Mouse (Mus musculus) limb, embryonic 14.5 days (tissue): ENCODE results near the gene Col15a1. TPM values are rescaled to one million over a fixed set of nuclear protein-coding genes. Genes with fewer than 3 reads are reported as not detected.
A peak's percentile ranks its signal among the peaks of the same experiment; 100 is the strongest.

Experiments used
- ATAC-seq: fragments of 200-750 bp; cut with Nextera tagmentation; 2 replicates; pipeline ENCODE4 v1.8.0; 2017; ENCODE audit warnings: low read depth, moderate number of reproducible peaks, moderate TSS enrichment; ENCODE audit not compliant: low FRiP score
- DNase-seq: peaks from one replicate; pipeline ENCODE4 v3.0.0-alpha.2; 2015; ENCODE audit warnings: low spot score
- H3K27ac ChIP-seq: fragments of 300-500 bp; sonication (generic); replicated peaks from 2 replicates; pipeline ENCODE4 v1.5.1; 2014; ENCODE audit warnings: low read depth, mild to moderate bottlenecking, low read length, moderate library complexity, mixed read lengths
- H3K27me3 ChIP-seq: fragments of 300-500 bp; sonication (generic); 2 replicates; pipeline ENCODE4 v1.6.1; 2014; ENCODE audit warnings: low read length, mixed read lengths; ENCODE audit not compliant: control insufficient read depth, insufficient read depth
- H3K36me3 ChIP-seq: fragments of 300-500 bp; sonication (generic); 2 replicates; pipeline ENCODE4 v1.6.1; 2014; ENCODE audit warnings: mild to moderate bottlenecking, low read length, moderate library complexity, mixed read lengths; ENCODE audit not compliant: control insufficient read depth, insufficient read depth
- H3K4me1 ChIP-seq: fragments of 300-500 bp; sonication (generic); 2 replicates; pipeline ENCODE4 v1.6.1; 2014; ENCODE audit warnings: antibody characterized with exemption, low read length, mixed read lengths; ENCODE audit not compliant: control insufficient read depth, insufficient read depth
- H3K4me2 ChIP-seq: fragments of 300-500 bp; sonication (generic); replicated peaks from 2 replicates; pipeline ENCODE4 v1.6.1; 2014; ENCODE audit warnings: low read depth, mild to moderate bottlenecking, low read length, moderate library complexity; ENCODE audit not compliant: severe bottlenecking
- H3K4me3 ChIP-seq: fragments of 300-500 bp; sonication (generic); replicated peaks from 2 replicates; pipeline ENCODE4 v1.5.1; 2014; ENCODE audit warnings: low read length
- H3K9ac ChIP-seq: fragments of 300-500 bp; sonication (generic); 2 replicates; pipeline ENCODE4 v1.6.1; 2014; ENCODE audit warnings: mild to moderate bottlenecking, low read depth, low read length, moderate library complexity; ENCODE audit not compliant: severe bottlenecking
- H3K9me3 ChIP-seq: fragments of 300-500 bp; sonication (generic); 2 replicates; pipeline ENCODE4 v1.6.1; 2016; ENCODE audit warnings: low read length; ENCODE audit not compliant: control insufficient read depth
- POLR2A ChIP-seq: fragments of 200-500 bp; IDR thresholded peaks from 2 replicates; pipeline ENCODE4 v1.8.0; 2012; ENCODE audit warnings: inconsistent platforms, mild to moderate bottlenecking, moderate library complexity, borderline replicate concordance; ENCODE audit not compliant: insufficient read depth, insufficient read length; ENCODE audit errors: extremely low read depth
- WGBS: fragments of 180-500 bp; shearing (Covaris S2); extraction: QIAGEN DNeasy Blood & Tissue Kit; methylation state at CpG from one replicate; pipeline ENCODE4 v1.1.7; 2014; 5-methylcytosine and 5-hydroxymethylcytosine counted together
- polyA plus RNA-seq, 2 experiments: library from polyadenylated mRNA; depleted of rRNA in 1 of 2; stranded (reverse) in 1 of 2; unstranded in 1 of 2; fragments of >200 nt; fragmentation: Nextera tagmentation in 1 of 2; extraction: Ambion mirVana in 1 of 2; gene quantifications; 2 replicates each; pipeline versions ENCODE4 v1.2.1 to v1.2.3; 2012 to 2014

Col15a1 gene
- polyA plus RNA-seq, 2 experiments, result 30.6 to 86.3 TPM

DNA sequence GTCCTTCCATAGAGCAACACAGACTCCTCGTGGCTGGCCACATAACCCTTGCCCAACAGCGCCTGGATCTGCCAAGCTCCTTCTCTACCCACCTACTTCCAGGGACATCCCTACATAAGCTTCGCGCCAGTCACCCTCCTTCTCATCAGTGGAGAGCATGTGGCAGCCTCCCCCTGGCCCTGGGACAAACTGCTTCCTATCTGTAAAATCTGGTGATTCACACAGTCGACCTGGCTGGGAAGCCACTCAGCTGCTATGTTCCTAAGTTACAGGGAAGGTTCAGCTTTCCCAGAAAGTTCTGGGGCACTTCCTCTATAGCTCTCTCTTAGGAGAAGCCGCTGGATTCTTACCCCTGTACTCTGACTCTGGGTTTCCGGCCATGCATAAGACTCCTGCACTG is 22.5 kb downstream of the Col15a1 start:
- Histone ChIP-seq H3K4me1 (peaks cover 21% of the 10 kb centered on the region; the same call in 1 of the 2 replicates), H3K27me3 (no peaks in the 10 kb centered on the region), H3K4me2 (no peak overlapping the region), H3K4me3 (no peak overlapping the region), H3K27ac (no peak overlapping the region), H3K9me3 (no peaks in the 10 kb centered on the region), H3K36me3 (no peaks in the 10 kb centered on the region), H3K9ac (no peak overlapping the region)
- DNase-seq (no peak), ATAC-seq (no peak)
- no peak for TF ChIP-seq POLR2A
- 89% methylated on average over 7 of the region's 7 CpGs for WGBS

DNA sequence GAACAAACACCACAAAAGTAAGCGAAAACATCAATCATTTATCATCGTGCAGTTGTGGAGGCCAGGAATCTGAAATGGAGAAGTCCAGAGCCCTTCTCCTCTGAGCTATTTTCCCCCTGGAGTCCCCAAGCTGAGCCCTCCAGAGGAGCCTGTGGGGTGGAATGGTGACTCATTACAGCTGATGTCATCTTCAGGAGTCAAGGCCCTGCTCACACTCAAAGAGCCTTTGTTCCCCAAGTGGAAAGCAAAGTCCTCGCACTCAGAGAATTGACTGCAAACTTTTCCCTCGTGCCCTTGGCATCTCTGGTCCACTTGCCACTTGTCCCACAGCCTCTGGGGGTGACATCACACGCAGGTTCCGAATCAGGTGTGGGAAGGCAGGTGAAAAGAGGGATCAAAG is 23.4 kb downstream of the Col15a1 start:
- H3K36me3 ChIP-seq, result no peaks in the 10 kb centered on the region
- TF ChIP-seq POLR2A, result no peak
- H3K27ac ChIP-seq, result no peak overlapping the region
- no peaks in the 10 kb centered on the region for H3K9me3 ChIP-seq
- WGBS, result 77% methylated on average over 6 of the region's 6 CpGs
- no peak overlapping the region for H3K4me3 ChIP-seq
- no peak overlapping the region for H3K4me2 ChIP-seq
- no peaks in the 10 kb centered on the region for H3K27me3 ChIP-seq
- peaks cover 21% of the 10 kb centered on the region; the same call in 1 of the 2 replicates for H3K4me1 ChIP-seq
- H3K9ac ChIP-seq, result no peak overlapping the region
- DNase-seq (no peak), ATAC-seq (no peak)

DNA sequence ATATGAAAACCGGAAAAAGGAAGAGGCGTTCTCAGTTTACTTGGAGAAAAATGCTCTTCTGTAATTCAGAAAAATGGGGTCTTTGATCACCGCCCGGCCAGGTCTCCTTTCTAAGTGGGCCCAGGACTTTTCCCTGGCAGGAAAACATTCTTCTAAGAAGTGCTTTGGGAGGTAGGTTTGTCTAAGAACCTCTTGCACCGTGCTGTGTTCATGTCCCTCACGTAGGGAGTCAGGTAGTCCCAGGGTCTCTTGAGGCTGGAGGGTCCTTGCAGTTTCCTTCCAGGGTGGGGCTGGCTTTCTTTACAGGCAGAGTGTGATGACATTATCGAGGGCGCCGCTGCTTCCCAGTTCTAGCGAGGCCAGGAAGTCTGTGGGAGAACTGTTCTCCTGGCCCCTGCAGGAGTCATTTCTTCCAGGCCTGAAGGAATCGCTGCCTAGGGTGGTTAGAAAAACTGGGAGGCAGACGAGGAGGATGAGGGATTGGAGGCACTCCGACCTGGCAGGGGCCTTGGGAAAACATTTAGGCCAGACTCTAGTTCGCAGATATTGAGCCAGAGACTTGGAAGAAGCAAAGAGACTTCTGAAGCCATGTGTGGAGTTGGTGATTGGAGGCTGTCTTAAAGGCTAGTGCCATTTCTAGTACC is 25.4 kb downstream of the Col15a1 start:
- TF ChIP-seq POLR2A, result no peak
- DNase-seq, result no peak
- H3K9me3 ChIP-seq, result no peaks in the 10 kb centered on the region
- WGBS, result 63% methylated on average over 14 of the region's 14 CpGs
- no peak overlapping the region for H3K4me2 ChIP-seq
- H3K4me1 ChIP-seq, result peaks cover 15% of the 10 kb centered on the region; the same call in 1 of the 2 replicates
- no peak overlapping the region for H3K9ac ChIP-seq
- H3K27me3 ChIP-seq, result no peaks in the 10 kb centered on the region
- no peak for ATAC-seq
- H3K4me3 ChIP-seq, result no peak overlapping the region
- no peaks in the 10 kb centered on the region for H3K36me3 ChIP-seq
- peak overlapping the region; percentile 22 for H3K27ac ChIP-seq

DNA sequence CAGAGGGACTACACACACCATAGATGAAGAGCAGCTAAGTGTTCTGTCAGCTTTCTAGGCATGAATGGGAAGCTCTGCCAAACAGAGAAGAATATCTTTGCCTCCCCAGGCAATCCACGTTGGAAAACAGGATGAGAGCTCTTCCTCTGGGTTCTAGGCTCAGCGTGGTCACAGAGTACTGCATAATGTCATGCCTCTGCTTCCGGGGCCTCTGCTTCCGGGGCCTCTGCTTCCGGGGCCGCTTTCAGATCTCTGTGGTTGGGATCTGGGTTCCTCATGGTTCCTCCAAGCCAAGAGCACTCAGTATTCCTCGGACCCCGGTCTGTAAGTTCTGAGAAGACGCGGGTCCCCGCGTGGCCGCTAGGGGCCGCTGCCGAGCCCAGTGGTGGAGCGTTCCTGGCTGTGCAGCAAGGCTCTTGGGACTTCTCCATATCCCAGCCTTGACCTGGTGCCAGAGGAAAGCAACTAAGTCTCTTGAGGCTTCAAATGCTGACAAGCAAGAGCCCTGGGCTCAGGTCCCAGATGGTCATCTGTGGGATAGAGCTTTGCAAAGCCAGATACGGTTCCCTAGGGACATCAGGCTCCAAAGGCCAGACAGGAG is 26.8 kb downstream of the Col15a1 start:
- ATAC-seq (no peak), DNase-seq (peak; percentile 45)
- H3K4me3 ChIP-seq, result no peak overlapping the region
- H3K27me3 ChIP-seq, result no peaks in the 10 kb centered on the region
- H3K36me3 ChIP-seq, result no peaks in the 10 kb centered on the region
- no peak for TF ChIP-seq POLR2A
- no peaks in the 10 kb centered on the region for H3K9me3 ChIP-seq
- H3K27ac ChIP-seq, result no peak overlapping the region
- no peak overlapping the region for H3K9ac ChIP-seq
- peaks cover 15% of the 10 kb centered on the region; the same call in 1 of the 2 replicates for H3K4me1 ChIP-seq
- WGBS, result 23% methylated on average over 17 of the region's 17 CpGs
- H3K4me2 ChIP-seq, result no peak overlapping the region

DNA sequence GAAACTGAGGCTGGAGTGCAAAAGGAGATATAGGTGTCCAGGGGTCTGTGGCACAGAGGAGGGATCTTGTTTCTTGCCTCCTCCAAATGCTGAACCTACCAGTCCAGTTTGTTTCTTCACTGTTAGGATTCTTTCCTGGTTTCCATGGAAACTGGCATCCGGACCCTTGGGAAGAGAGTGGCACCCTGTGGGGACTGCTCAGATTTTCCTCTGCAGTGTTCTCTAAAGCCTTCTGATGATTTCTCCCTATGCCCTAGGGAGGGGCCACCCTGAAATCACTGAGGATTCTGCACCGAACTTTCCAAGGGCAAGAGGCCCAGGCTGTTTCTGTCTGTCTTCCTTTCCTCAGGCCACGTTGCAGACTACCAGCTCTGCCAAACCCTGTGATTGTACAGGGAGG is 27.4 kb downstream of the Col15a1 start:
- Histone ChIP-seq H3K27ac (no peak overlapping the region), H3K4me3 (no peak overlapping the region), H3K4me2 (no peak overlapping the region), H3K27me3 (no peaks in the 10 kb centered on the region), H3K9me3 (no peaks in the 10 kb centered on the region), H3K4me1 (peaks cover 15% of the 10 kb centered on the region; the same call in 1 of the 2 replicates), H3K9ac (no peak overlapping the region), H3K36me3 (no peaks in the 10 kb centered on the region)
- ATAC-seq, result no peak
- WGBS, result 43% methylated on average over 3 of the region's 3 CpGs
- DNase-seq, result no peak
- TF ChIP-seq POLR2A, result no peak

DNA sequence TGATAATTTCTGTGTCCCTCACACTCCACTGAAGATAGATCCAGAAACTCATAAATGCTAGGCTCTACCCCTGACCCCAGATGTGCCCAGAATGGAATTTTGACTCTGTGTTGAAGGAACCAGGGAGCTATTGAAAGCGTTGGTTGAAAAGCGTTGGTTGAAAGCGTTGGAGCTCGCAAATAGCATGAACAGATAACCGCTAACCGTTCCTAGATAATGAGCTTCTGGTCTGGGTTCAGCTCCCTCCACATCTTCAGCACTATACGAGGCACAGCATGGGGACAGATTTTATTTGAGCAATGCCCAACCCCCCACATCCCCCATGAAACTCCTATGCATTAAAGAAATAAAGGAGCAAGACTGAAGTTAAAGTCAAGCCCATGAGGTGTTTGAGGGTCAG is 28.1 kb downstream of the Col15a1 start:
- TF ChIP-seq POLR2A, result no peak
- Histone ChIP-seq H3K9ac (no peak overlapping the region), H3K9me3 (no peaks in the 10 kb centered on the region), H3K36me3 (no peaks in the 10 kb centered on the region), H3K4me2 (no peak overlapping the region), H3K4me3 (no peak overlapping the region), H3K4me1 (peaks cover 15% of the 10 kb centered on the region; the same call in 1 of the 2 replicates), H3K27ac (no peak overlapping the region), H3K27me3 (no peaks in the 10 kb centered on the region)
- 70% methylated on average over 7 of the region's 7 CpGs for WGBS
- ATAC-seq (no peak), DNase-seq (no peak)
